Mouse (Mus musculus) liver, embryonic 13.5 days (tissue): ENCODE data around the gene Nat8. TPM values are rescaled to one million over a fixed set of nuclear protein-coding genes. Genes with fewer than 3 reads are reported as not detected.
"Not testable (repeated sequence)": the region's sequence is repeated elsewhere in the genome, so short reads cannot be mapped to it uniquely, and the experiment has no call there.

Experiments used
- ATAC-seq: fragments of 200-750 bp; cut with Nextera tagmentation; 2 replicates; pipeline ENCODE4 v1.8.0; 2017; ENCODE audit warnings: low read depth, mild to moderate bottlenecking, moderate number of reproducible peaks, moderate library complexity
- DNase-seq: peaks from one replicate; pipeline ENCODE4 v3.0.0; 2022
- H3K27ac ChIP-seq: fragments of 300-500 bp; sonication (generic); 2 replicates; pipeline ENCODE4 v1.5.1; 2015; ENCODE audit warnings: moderate library complexity, mild to moderate bottlenecking, inconsistent platforms
- H3K27me3 ChIP-seq: fragments of 300-500 bp; sonication (generic); 2 replicates; pipeline ENCODE4 v1.6.1; 2015; ENCODE audit warnings: mild to moderate bottlenecking, inconsistent platforms
- H3K36me3 ChIP-seq: fragments of 300-500 bp; sonication (generic); 2 replicates; pipeline ENCODE4 v1.6.1; 2015; ENCODE audit warnings: mild to moderate bottlenecking, inconsistent platforms
- H3K4me1 ChIP-seq: fragments of 300-500 bp; sonication (generic); replicated peaks from 2 replicates; pipeline ENCODE4 v1.6.1; 2015; ENCODE audit warnings: inconsistent platforms
- H3K4me2 ChIP-seq: fragments of 300-500 bp; sonication (generic); 2 replicates; pipeline ENCODE4 v1.6.1; 2015; ENCODE audit warnings: inconsistent platforms, mild to moderate bottlenecking, moderate library complexity
- H3K4me3 ChIP-seq: fragments of 300-500 bp; sonication (generic); replicated peaks from 2 replicates; pipeline ENCODE4 v1.5.1; 2015; ENCODE audit warnings: mild to moderate bottlenecking, inconsistent platforms
- H3K9ac ChIP-seq: fragments of 300-500 bp; sonication (generic); 2 replicates; pipeline ENCODE4 v1.6.1; 2015; ENCODE audit warnings: mild to moderate bottlenecking, inconsistent platforms
- H3K9me3 ChIP-seq: fragments of 300-500 bp; sonication (generic); replicated peaks from 2 replicates; pipeline ENCODE4 v1.6.1; 2016; ENCODE audit warnings: inconsistent platforms
- WGBS: fragments of 180-500 bp; shearing (Covaris S2); methylation state at CpG from one replicate; pipeline ENCODE4 v1.1.7; 2015; ENCODE audit not compliant: insufficient replicate concordance; 5-methylcytosine and 5-hydroxymethylcytosine counted together
- polyA plus RNA-seq: library from polyadenylated mRNA; unstranded; fragments of >200 nt; fragmentation: Nextera tagmentation; extraction: Ambion mirVana; gene quantifications from 2 replicates; pipeline ENCODE4 v1.2.1, GENCODE M21; 2015

The Nat8 gene
- polyA plus RNA-seq, 1 experiment from 2014 or later: not detected

- Histone ChIP-seq H3K4me2 (no peak overlapping the region), H3K27me3 (no peaks in the 10 kb centered on the region), H3K9me3 (no peaks in the 10 kb centered on the region), H3K4me3 (no peak overlapping the region), H3K27ac (no peak overlapping the region), H3K9ac (no peak overlapping the region), H3K36me3 (no peaks in the 10 kb centered on the region), H3K4me1 (no peaks in the 10 kb centered on the region; the same call in 1 of the 2 replicates)
- no peak for DNase-seq
- 66% methylated on average over 3 of the region's 3 CpGs for WGBS
- no peak for ATAC-seq
These were observed 21.6 kb upstream of the Nat8 start for GRCm38 (mm10) chr6:85853481-85853880.

- WGBS: 57% methylated on average over 7 of the region's 7 CpGs
- Histone ChIP-seq H3K27ac (no peak overlapping the region), H3K36me3 (no peaks in the 10 kb centered on the region), H3K9ac (no peak overlapping the region), H3K9me3 (no peaks in the 10 kb centered on the region), H3K4me2 (no peak overlapping the region), H3K27me3 (no peaks in the 10 kb centered on the region), H3K4me3 (no peak overlapping the region), H3K4me1 (no peaks in the 10 kb centered on the region; the same call in 1 of the 2 replicates)
- no peak for DNase-seq
- no peak for ATAC-seq
These were observed 19.3 kb upstream of the Nat8 start for GRCm38 (mm10) chr6:85851062-85851773.

- no peak for DNase-seq
- no peak for ATAC-seq
These were observed 17.4 kb upstream of the Nat8 start for GRCm38 (mm10) chr6:85849240-85849639.

GRCm38 (mm10) chr6:85848140-85848539, 16.3 kb upstream of the Nat8 start:
- H3K27ac ChIP-seq: no peak overlapping the region
- DNase-seq (no peak), ATAC-seq (no peak)
- no peaks in the 10 kb centered on the region for H3K9me3 ChIP-seq
- H3K4me1 ChIP-seq: no peaks in the 10 kb centered on the region; the same call in 1 of the 2 replicates
- H3K36me3 ChIP-seq: no peaks in the 10 kb centered on the region
- WGBS: 60% methylated on average over 4 of the region's 4 CpGs
- no peak overlapping the region for H3K4me2 ChIP-seq
- H3K9ac ChIP-seq: no peak overlapping the region
- no peak overlapping the region for H3K4me3 ChIP-seq
- H3K27me3 ChIP-seq: no peaks in the 10 kb centered on the region

More at GRCm38 (mm10) chr6:85849240-85849639, 17.4 kb upstream of the Nat8 start:
- Histone ChIP-seq H3K4me3 (no peak overlapping the region), H3K9ac (no peak overlapping the region), H3K27me3 (no peaks in the 10 kb centered on the region), H3K4me1 (no peaks in the 10 kb centered on the region; the same call in 1 of the 2 replicates), H3K4me2 (no peak overlapping the region), H3K36me3 (no peaks in the 10 kb centered on the region), H3K9me3 (no peaks in the 10 kb centered on the region), H3K27ac (no peak overlapping the region)
- 28% methylated on average over 2 of the region's 2 CpGs for WGBS

- Histone ChIP-seq H3K9me3 (no peaks in the 10 kb centered on the region), H3K4me3 (no peak overlapping the region), H3K27ac (no peak overlapping the region), H3K4me2 (no peak overlapping the region), H3K27me3 (no peaks in the 10 kb centered on the region), H3K4me1 (no peaks in the 10 kb centered on the region; the same call in 1 of the 2 replicates), H3K36me3 (no peaks in the 10 kb centered on the region), H3K9ac (no peak overlapping the region)
- DNase-seq (no peak), ATAC-seq (no peak)
- 27% methylated on average over 1 of the region's 1 CpGs for WGBS
These were observed 15.0 kb upstream of the Nat8 start for GRCm38 (mm10) chr6:85846921-85847320.

GRCm38 (mm10) chr6:85843677-85844458, 12.0 kb upstream of the Nat8 start:
- not testable (repeated sequence) for H3K36me3 ChIP-seq, H3K9ac ChIP-seq, H3K4me2 ChIP-seq, ATAC-seq, H3K27me3 ChIP-seq, H3K4me3 ChIP-seq, H3K4me1 ChIP-seq, H3K9me3 ChIP-seq, DNase-seq, H3K27ac ChIP-seq
- WGBS: 69% methylated on average over 25 of the region's 25 CpGs

- Histone ChIP-seq H3K9me3 (no peaks in the 10 kb centered on the region), H3K27ac (no peak overlapping the region), H3K9ac (no peak overlapping the region), H3K4me3 (no peak overlapping the region), H3K4me1 (no peaks in the 10 kb centered on the region), H3K36me3 (no peaks in the 10 kb centered on the region), H3K4me2 (no peak overlapping the region), H3K27me3 (no peaks in the 10 kb centered on the region)
- DNase-seq (no peak), ATAC-seq (no peak)
- WGBS: 44% methylated on average over 4 of the region's 4 CpGs
These were observed 8.1 kb upstream of the Nat8 start for GRCm38 (mm10) chr6:85839982-85840381.

GRCm38 (mm10) chr6:85838674-85839073, 6.8 kb upstream of the Nat8 start:
- H3K27me3 ChIP-seq: no peaks in the 10 kb centered on the region
- ATAC-seq (no peak), DNase-seq (no peak)
- no peak overlapping the region for H3K4me2 ChIP-seq
- H3K36me3 ChIP-seq: no peaks in the 10 kb centered on the region
- no peaks in the 10 kb centered on the region for H3K4me1 ChIP-seq
- H3K27ac ChIP-seq: no peak overlapping the region
- no peak overlapping the region for H3K4me3 ChIP-seq
- 65% methylated on average over 8 of the region's 8 CpGs for WGBS
- H3K9me3 ChIP-seq: no peaks in the 10 kb centered on the region
- H3K9ac ChIP-seq: no peak overlapping the region

GRCm38 (mm10) chr6:85837307-85837706, 5.4 kb upstream of the Nat8 start:
- not testable (repeated sequence) for H3K4me1 ChIP-seq, H3K27ac ChIP-seq, H3K9ac ChIP-seq, ATAC-seq, DNase-seq, H3K27me3 ChIP-seq, H3K36me3 ChIP-seq, H3K9me3 ChIP-seq, H3K4me3 ChIP-seq
- WGBS: 21% methylated on average over 12 of the region's 12 CpGs
- H3K4me2 ChIP-seq: peak overlapping the region; percentile 21; the same call in 1 of the 2 replicates

GRCm38 (mm10) chr6:85836827-85837226, 4.9 kb upstream of the Nat8 start:
- not testable (repeated sequence) for H3K9me3 ChIP-seq, H3K9ac ChIP-seq, DNase-seq, H3K36me3 ChIP-seq, H3K27ac ChIP-seq, H3K4me3 ChIP-seq, H3K4me1 ChIP-seq, ATAC-seq, H3K4me2 ChIP-seq, H3K27me3 ChIP-seq
- WGBS: 15% methylated on average over 9 of the region's 9 CpGs

- H3K4me3 ChIP-seq: not testable (repeated sequence)
These were observed 4.2 kb upstream of the Nat8 start for GRCm38 (mm10) chr6:85836098-85836497.

More at GRCm38 (mm10) chr6:85836098-85836497, 4.2 kb upstream of the Nat8 start:
- WGBS: 51% methylated on average over 5 of the region's 5 CpGs
- not testable (repeated sequence) for H3K36me3 ChIP-seq, H3K4me2 ChIP-seq, ATAC-seq, H3K9me3 ChIP-seq, DNase-seq, H3K27ac ChIP-seq, H3K4me1 ChIP-seq, H3K9ac ChIP-seq, H3K27me3 ChIP-seq
